Mouse (Mus musculus) ES-E14 (cell line): ENCODE measurements around the gene Susd4. TPM values are rescaled to one million over a fixed set of nuclear protein-coding genes. Genes with fewer than 3 reads are reported as not detected.

Source experiments
- DNase-seq: peaks from one replicate; pipeline ENCODE4 v3.0.0-alpha.2; 2013; ENCODE audit warnings: low read depth, low spot score
- H3K27ac ChIP-seq: 2 replicates; pipeline ENCODE4 v1.5.1; 2012; ENCODE audit warnings: low read depth, mild to moderate bottlenecking, low read length, moderate library complexity, mixed read lengths; ENCODE audit not compliant: poor library complexity, insufficient read depth, severe bottlenecking
- H3K36me3 ChIP-seq: 2 replicates; pipeline ENCODE4 v1.6.1; 2012; ENCODE audit warnings: mild to moderate bottlenecking, low read length, moderate library complexity, mixed read lengths; ENCODE audit not compliant: control insufficient read depth, poor library complexity, insufficient read depth, severe bottlenecking
- H3K4me1 ChIP-seq, 2 experiments: fragments of 150-350 bp in 1 of 2; sonication (generic) in 1 of 2; 2 replicates each; pipeline ENCODE4 v1.6.1; 2012; ENCODE audit warnings: low read length in 2 of 2, mild to moderate bottlenecking in 1 of 2, mixed read lengths in 1 of 2; ENCODE audit not compliant: control insufficient read depth in 2 of 2, insufficient read depth in 2 of 2, poor library complexity in 1 of 2
- H3K4me3 ChIP-seq, 2 experiments: fragments of 150-350 bp in 1 of 2; sonication (generic) in 1 of 2; 2 replicates each; pipeline ENCODE4 v1.5.1; 2012; ENCODE audit warnings: low read length in 2 of 2, low read depth in 1 of 2, mild to moderate bottlenecking in 1 of 2, mixed read lengths in 1 of 2; ENCODE audit not compliant: insufficient read depth in 1 of 2, poor library complexity in 1 of 2, severe bottlenecking in 1 of 2
- H3K9ac ChIP-seq: 2 replicates; pipeline ENCODE4 v1.6.1; 2012; ENCODE audit warnings: low read depth, mild to moderate bottlenecking, low read length, mixed read lengths; ENCODE audit not compliant: poor library complexity, insufficient read depth, severe bottlenecking
- H3K9me3 ChIP-seq: fragments of 150-350 bp; sonication (generic); 2 replicates; pipeline ENCODE4 v1.6.1; 2012; ENCODE audit warnings: low read depth, mild to moderate bottlenecking, low read length; ENCODE audit not compliant: control insufficient read depth, insufficient read depth
- CHD2 ChIP-seq: IDR thresholded peaks from 2 replicates; pipeline ENCODE4 v1.6.1; 2014; ENCODE audit warnings: mild to moderate bottlenecking, low read depth, low read length, inconsistent platforms
- HCFC1 ChIP-seq: IDR thresholded peaks from 2 replicates; pipeline ENCODE4 v1.6.1; 2012; ENCODE audit warnings: low read length, inconsistent platforms, borderline replicate concordance; ENCODE audit not compliant: insufficient read depth
- MAFK ChIP-seq: IDR thresholded peaks from 2 replicates; pipeline ENCODE4 v1.6.1; 2014; ENCODE audit warnings: mild to moderate bottlenecking, low read depth, low read length, inconsistent platforms; ENCODE audit not compliant: insufficient read depth
- ZC3H11A ChIP-seq: IDR thresholded peaks from 2 replicates; pipeline ENCODE4 v1.6.1; 2012; ENCODE audit warnings: low read depth, mild to moderate bottlenecking, inconsistent platforms, low read length, borderline replicate concordance
- ZNF384 ChIP-seq: IDR thresholded peaks from 2 replicates; pipeline ENCODE4 v1.6.1; 2012; ENCODE audit warnings: low read depth, low read length, inconsistent platforms
- in situ Hi-C, 2 experiments: fragments of 600-800 bp; cut with MboI; formaldehyde crosslinking; loops; one replicate each; pipeline ENCODE4 v1.15.1; 2025; ENCODE audit warnings: low sequenced_read_pairs in 2 of 2, inconsistent platforms in 1 of 2; ENCODE audit not compliant: unreplicated experiment in 2 of 2
- total RNA-seq: library from RNA; depleted of rRNA; stranded (reverse); fragments of 300-350 nt; gene quantifications from 2 replicates; pipeline ENCODE4 v1.2.3, GENCODE M21; 2012

Gene Susd4
- total RNA-seq, 1 experiment: 4.1 TPM

- in situ Hi-C loops: no loop called here
- Histone ChIP-seq H3K4me3 (no peak overlapping the region), H3K27ac (no peak overlapping the region), H3K36me3 (no peaks in the 10 kb centered on the region), H3K9me3 (no peaks in the 10 kb centered on the region), H3K4me1 (peaks cover 0 to 10% of the 10 kb centered on the region in 2 experiments; a peak in 1 of 4 replicates), H3K9ac (no peak overlapping the region)
- no peak for DNase-seq
- TF ChIP-seq CHD2 (no peak), HCFC1 (no peak), ZC3H11A (no peak), ZNF384 (no peak), MAFK (no peak)
These were observed 74.4 kb downstream of the Susd4 start for GRCm38 (mm10) chr1:182838061-182838460.

- H3K9me3 ChIP-seq: no peaks in the 10 kb centered on the region
- in situ Hi-C loops: no loop called here
- DNase-seq: no peak
- no peaks in the 10 kb centered on the region for H3K36me3 ChIP-seq
- peaks cover 0 to 10% of the 10 kb centered on the region in 2 experiments; a peak in 1 of 4 replicates for H3K4me1 ChIP-seq
- H3K9ac ChIP-seq: no peak overlapping the region
- no peak overlapping the region for H3K27ac ChIP-seq
- H3K4me3 ChIP-seq: no peak overlapping the region
- no peak for TF ChIP-seq ZC3H11A
- TF ChIP-seq MAFK: peak; percentile 47; the same call in 1 of the 2 replicates
These were observed 75.8 kb downstream of the Susd4 start for GRCm38 (mm10) chr1:182839332-182839929.

- H3K27ac ChIP-seq: no peak overlapping the region
- no peaks in the 10 kb centered on the region for H3K9me3 ChIP-seq
- no peak overlapping the region for H3K4me3 ChIP-seq
- H3K4me1 ChIP-seq: peaks cover 0 to 10% of the 10 kb centered on the region in 2 experiments; a peak in 1 of 4 replicates
- TF ChIP-seq MAFK (no peak), ZNF384 (no peak), HCFC1 (no peak), CHD2 (no peak)
- H3K36me3 ChIP-seq: no peaks in the 10 kb centered on the region
- H3K9ac ChIP-seq: no peak overlapping the region
- DNase-seq: no peak
- in situ Hi-C loops: no loop called here
These were observed 76.4 kb downstream of the Susd4 start for GRCm38 (mm10) chr1:182840011-182840410.

- Histone ChIP-seq H3K4me3 (no peak overlapping the region), H3K4me1 (peaks cover 0 to 10% of the 10 kb centered on the region in 2 experiments; a peak in 1 of 4 replicates), H3K36me3 (no peaks in the 10 kb centered on the region), H3K9ac (no peak overlapping the region), H3K27ac (no peak overlapping the region), H3K9me3 (no peaks in the 10 kb centered on the region)
- in situ Hi-C loops: no loop called here
- DNase-seq: no peak
- TF ChIP-seq MAFK: no peak
These were observed 76.9 kb downstream of the Susd4 start for GRCm38 (mm10) chr1:182840606-182841005.

GRCm38 (mm10) chr1:182849556-182849955 lies 85.9 kb downstream of the Susd4 start:
- Histone ChIP-seq H3K9me3 (no peaks in the 10 kb centered on the region), H3K4me1 (peaks cover 0 to 7% of the 10 kb centered on the region in 2 experiments; a peak in 1 of 4 replicates), H3K36me3 (no peaks in the 10 kb centered on the region), H3K27ac (no peak overlapping the region), H3K9ac (no peak overlapping the region), H3K4me3 (no peak overlapping the region)
- in situ Hi-C loops: no loop called here
- no peak for TF ChIP-seq CHD2
- no peak for TF ChIP-seq MAFK
- TF ChIP-seq HCFC1: no peak
- no peak for TF ChIP-seq ZNF384
- TF ChIP-seq ZC3H11A: no peak
- no peak for DNase-seq
